Mouse (Mus musculus): ENCODE data around the gene Tdo2. TPM values are rescaled to one million over a fixed set of nuclear protein-coding genes. Genes with fewer than 3 reads are reported as not detected.

Tdo2 gene
- polyA plus RNA-seq, 2 experiments = 0.03 TPM; not detected in 1

DNA sequence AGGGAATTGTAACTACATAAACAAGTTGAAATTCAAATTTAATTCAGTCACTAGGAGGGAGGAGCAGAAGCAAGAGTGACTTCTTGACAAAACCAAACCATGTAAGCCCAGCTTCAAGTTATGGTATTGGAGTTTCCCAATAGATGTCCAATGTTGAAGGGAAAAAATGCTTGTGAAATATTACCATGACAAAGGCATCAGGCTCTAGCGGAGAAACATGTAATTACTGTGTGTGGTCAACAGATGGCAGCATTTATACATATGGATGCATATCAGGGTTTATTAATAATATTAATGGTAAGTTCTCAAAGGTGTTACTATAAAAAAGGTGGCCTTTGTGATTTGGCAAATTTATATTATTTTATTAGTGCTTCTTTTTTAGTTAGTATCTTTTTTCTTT, 20.0 kb upstream of the Tdo2 start:
- peak; percentile 75 for DNase-seq (ENCODE audit: low spot score)

DNA sequence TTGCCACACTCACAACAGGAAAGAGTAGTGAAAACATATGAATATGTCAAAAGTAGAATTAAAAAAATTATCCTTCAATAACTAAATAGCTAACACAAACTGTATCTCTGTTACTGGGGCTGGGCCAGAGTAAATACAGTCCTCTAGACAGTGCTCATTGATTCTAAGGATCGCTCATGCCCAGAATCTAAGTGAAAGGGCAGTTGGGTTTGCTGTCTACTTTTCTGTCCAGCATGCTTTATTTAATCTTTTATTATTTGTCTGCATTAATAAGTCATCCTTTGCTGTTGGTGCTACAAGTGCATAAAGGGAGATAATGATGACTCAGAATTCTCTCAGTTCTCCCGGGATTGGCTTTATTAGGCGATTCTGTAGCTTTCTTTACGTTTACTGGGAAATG, 19.4 kb upstream of the Tdo2 start:
- Histone ChIP-seq H3K4me3 (replicated peaks; ENCODE audit: low read length) (no peak overlapping the region), H3K27me3 (ENCODE audit: control insufficient read depth, insufficient read depth, low read length) (no peaks in the 10 kb centered on the region), H3K9me3 (ENCODE audit: control insufficient read depth, low read length) (no peaks in the 10 kb centered on the region), H3K9ac (ENCODE audit: low read depth, low read length, severe bottlenecking) (no peak overlapping the region), H3K4me1 (ENCODE audit: control insufficient read depth, insufficient read depth, low read length) (no peaks in the 10 kb centered on the region), H3K4me2 (replicated peaks; ENCODE audit: low read depth, low read length, severe bottlenecking) (no peak overlapping the region), H3K27ac (replicated peaks; ENCODE audit: low read depth, low read length) (no peak overlapping the region), H3K36me3 (ENCODE audit: control insufficient read depth, insufficient read depth, low read length) (no peaks in the 10 kb centered on the region)
- DNase-seq (ENCODE audit: low spot score) (no peak), ATAC-seq (ENCODE audit: low FRiP score, low read depth) (no peak)
- WGBS = 46% methylated on average over 4 of the region's 4 CpGs
- no peak for TF ChIP-seq POLR2A (IDR thresholded peaks at IDR 0.05; ENCODE audit: borderline replicate concordance, extremely low read depth, insufficient read depth, insufficient read length)

More for the DNA sequence above, 20.0 kb upstream of the Tdo2 start:
- 0% methylated on average over 1 of the region's 1 CpGs for WGBS
- Histone ChIP-seq H3K9me3 (ENCODE audit: control insufficient read depth, low read length) (no peaks in the 10 kb centered on the region), H3K4me3 (replicated peaks; ENCODE audit: low read length) (no peak overlapping the region), H3K36me3 (ENCODE audit: control insufficient read depth, insufficient read depth, low read length) (no peaks in the 10 kb centered on the region), H3K9ac (ENCODE audit: low read depth, low read length, severe bottlenecking) (no peak overlapping the region), H3K27me3 (ENCODE audit: control insufficient read depth, insufficient read depth, low read length) (no peaks in the 10 kb centered on the region), H3K4me1 (ENCODE audit: control insufficient read depth, insufficient read depth, low read length) (no peaks in the 10 kb centered on the region), H3K27ac (replicated peaks; ENCODE audit: low read depth, low read length) (no peak overlapping the region), H3K4me2 (replicated peaks; ENCODE audit: low read depth, low read length, severe bottlenecking) (no peak overlapping the region)
- ATAC-seq (ENCODE audit: low FRiP score, low read depth) = no peak
- no peak for TF ChIP-seq POLR2A (IDR thresholded peaks at IDR 0.05; ENCODE audit: borderline replicate concordance, extremely low read depth, insufficient read depth, insufficient read length)

GRCm38 (mm10) chr3:81990531-81990930, 14.5 kb upstream of the Tdo2 start:
- no peak overlapping the region for H3K9ac ChIP-seq (ENCODE audit: low read depth, low read length, severe bottlenecking)
- no peaks in the 10 kb centered on the region for H3K36me3 ChIP-seq (ENCODE audit: control insufficient read depth, insufficient read depth, low read length)
- no peaks in the 10 kb centered on the region for H3K9me3 ChIP-seq (ENCODE audit: control insufficient read depth, low read length)
- no peak for ATAC-seq (ENCODE audit: low FRiP score, low read depth)
- no peak overlapping the region for H3K4me3 ChIP-seq (replicated peaks; ENCODE audit: low read length)
- H3K4me2 ChIP-seq (replicated peaks; ENCODE audit: low read depth, low read length, severe bottlenecking) = no peak overlapping the region
- H3K27ac ChIP-seq (replicated peaks; ENCODE audit: low read depth, low read length) = no peak overlapping the region
- no peaks in the 10 kb centered on the region for H3K27me3 ChIP-seq (ENCODE audit: control insufficient read depth, insufficient read depth, low read length)
- no peak for DNase-seq (ENCODE audit: low spot score)
- H3K4me1 ChIP-seq (ENCODE audit: control insufficient read depth, insufficient read depth, low read length) = no peaks in the 10 kb centered on the region
- TF ChIP-seq POLR2A (IDR thresholded peaks at IDR 0.05; ENCODE audit: borderline replicate concordance, extremely low read depth, insufficient read depth, insufficient read length) = no peak
- WGBS = 67% methylated on average over 3 of the region's 3 CpGs

GRCm38 (mm10) chr3:81989692-81990141, 13.7 kb upstream of the Tdo2 start:
- no peak for ATAC-seq (ENCODE audit: low FRiP score, low read depth)
- no peak for TF ChIP-seq POLR2A (IDR thresholded peaks at IDR 0.05; ENCODE audit: borderline replicate concordance, extremely low read depth, insufficient read depth, insufficient read length)
- Histone ChIP-seq H3K27me3 (ENCODE audit: control insufficient read depth, insufficient read depth, low read length) (no peaks in the 10 kb centered on the region), H3K4me3 (replicated peaks; ENCODE audit: low read length) (no peak overlapping the region), H3K9ac (ENCODE audit: low read depth, low read length, severe bottlenecking) (no peak overlapping the region), H3K27ac (replicated peaks; ENCODE audit: low read depth, low read length) (no peak overlapping the region), H3K9me3 (ENCODE audit: control insufficient read depth, low read length) (no peaks in the 10 kb centered on the region), H3K4me2 (replicated peaks; ENCODE audit: low read depth, low read length, severe bottlenecking) (no peak overlapping the region), H3K4me1 (ENCODE audit: control insufficient read depth, insufficient read depth, low read length) (no peaks in the 10 kb centered on the region), H3K36me3 (ENCODE audit: control insufficient read depth, insufficient read depth, low read length) (no peaks in the 10 kb centered on the region)
- DNase-seq (ENCODE audit: low spot score) = no peak
- 44% methylated on average over 2 of the region's 2 CpGs for WGBS

DNA sequence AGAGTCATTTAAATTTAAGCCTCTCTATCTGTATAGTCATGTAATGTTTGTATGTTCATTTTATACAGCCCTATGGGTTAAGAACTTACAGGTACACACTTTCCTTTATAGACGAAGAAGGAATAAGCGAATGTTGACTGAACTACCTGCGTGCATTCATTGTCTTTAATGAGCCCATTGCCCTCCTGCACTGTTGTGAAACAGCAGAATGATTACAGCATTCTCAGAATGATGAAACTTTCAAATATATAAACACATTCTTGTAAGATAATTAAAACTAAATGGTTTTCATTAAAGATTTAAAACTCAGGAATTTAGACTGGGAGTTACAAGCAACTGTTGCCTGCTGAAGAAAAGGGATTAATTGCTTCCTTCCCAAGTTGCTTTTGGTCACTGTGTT, 11.6 kb upstream of the Tdo2 start:
- H3K4me1 ChIP-seq (ENCODE audit: control insufficient read depth, insufficient read depth, low read length) = no peaks in the 10 kb centered on the region
- no peak overlapping the region for H3K4me2 ChIP-seq (replicated peaks; ENCODE audit: low read depth, low read length, severe bottlenecking)
- H3K27ac ChIP-seq (replicated peaks; ENCODE audit: low read depth, low read length) = no peak overlapping the region
- no peak overlapping the region for H3K9ac ChIP-seq (ENCODE audit: low read depth, low read length, severe bottlenecking)
- DNase-seq (ENCODE audit: low spot score) = no peak
- H3K4me3 ChIP-seq (replicated peaks; ENCODE audit: low read length) = no peak overlapping the region
- H3K36me3 ChIP-seq (ENCODE audit: control insufficient read depth, insufficient read depth, low read length) = no peaks in the 10 kb centered on the region
- H3K27me3 ChIP-seq (ENCODE audit: control insufficient read depth, insufficient read depth, low read length) = no peaks in the 10 kb centered on the region
- H3K9me3 ChIP-seq (ENCODE audit: control insufficient read depth, low read length) = no peaks in the 10 kb centered on the region
- 85% methylated on average over 3 of the region's 3 CpGs for WGBS
- TF ChIP-seq POLR2A (IDR thresholded peaks at IDR 0.05; ENCODE audit: borderline replicate concordance, extremely low read depth, insufficient read depth, insufficient read length) = no peak
- no peak for ATAC-seq (ENCODE audit: low FRiP score, low read depth)

GRCm38 (mm10) chr3:81986103-81986502, 10.1 kb upstream of the Tdo2 start:
- DNase-seq (ENCODE audit: low spot score) = no peak
- Histone ChIP-seq H3K4me1 (ENCODE audit: control insufficient read depth, insufficient read depth, low read length) (no peaks in the 10 kb centered on the region), H3K27me3 (ENCODE audit: control insufficient read depth, insufficient read depth, low read length) (no peaks in the 10 kb centered on the region), H3K4me2 (replicated peaks; ENCODE audit: low read depth, low read length, severe bottlenecking) (no peak overlapping the region), H3K27ac (replicated peaks; ENCODE audit: low read depth, low read length) (no peak overlapping the region), H3K4me3 (replicated peaks; ENCODE audit: low read length) (no peak overlapping the region), H3K36me3 (ENCODE audit: control insufficient read depth, insufficient read depth, low read length) (no peaks in the 10 kb centered on the region), H3K9me3 (ENCODE audit: control insufficient read depth, low read length) (no peaks in the 10 kb centered on the region), H3K9ac (ENCODE audit: low read depth, low read length, severe bottlenecking) (no peak overlapping the region)
- no peak for TF ChIP-seq POLR2A (IDR thresholded peaks at IDR 0.05; ENCODE audit: borderline replicate concordance, extremely low read depth, insufficient read depth, insufficient read length)
- no peak for ATAC-seq (ENCODE audit: low FRiP score, low read depth)
- 97% methylated on average over 2 of the region's 2 CpGs for WGBS

All from limb, embryonic 14.5 days (tissue).